Mouse (Mus musculus) naive thymus-derived CD4-positive, alpha-beta T cell, adult 2 months (primary cell): ENCODE measurements around the gene Zic1.

ENCODE experiments used
- DNase-seq: peaks from one replicate; pipeline ENCODE4 v3.0.0-alpha.2; 2011; ENCODE audit warnings: low read depth

The Zic1 gene

GRCm38 (mm10) chr9:91384136-91384500, 18.5 kb upstream of the Zic1 start:
- no peak for DNase-seq

- DNase-seq, result no peak
Measured at GRCm38 (mm10) chr9:91383441-91384135, 18.0 kb upstream of the Zic1 start.

GRCm38 (mm10) chr9:91382471-91383255, 17.1 kb upstream of the Zic1 start:
- no peak for DNase-seq

GRCm38 (mm10) chr9:91382111-91382379, 16.4 kb upstream of the Zic1 start:
- no peak for DNase-seq

GRCm38 (mm10) chr9:91381284-91382110, 15.9 kb upstream of the Zic1 start:
- DNase-seq, result no peak

- DNase-seq, result no peak
Measured at GRCm38 (mm10) chr9:91380458-91380914, 14.9 kb upstream of the Zic1 start.

- no peak for DNase-seq
Measured at GRCm38 (mm10) chr9:91379781-91380457, 14.3 kb upstream of the Zic1 start.

- DNase-seq, result no peak
Measured at GRCm38 (mm10) chr9:91379300-91379635, 13.7 kb upstream of the Zic1 start.

- DNase-seq, result no peak
Measured at GRCm38 (mm10) chr9:91378411-91379299, 13.0 kb upstream of the Zic1 start.

GRCm38 (mm10) chr9:91377873-91378150, 12.2 kb upstream of the Zic1 start:
- no peak for DNase-seq

- DNase-seq, result no peak
Measured at GRCm38 (mm10) chr9:91377036-91377872, 11.6 kb upstream of the Zic1 start.

- no peak for DNase-seq
Measured at GRCm38 (mm10) chr9:91374665-91375064, 9.1 kb upstream of the Zic1 start.

GRCm38 (mm10) chr9:91373811-91374575, 8.4 kb upstream of the Zic1 start:
- no peak for DNase-seq

- DNase-seq, result no peak
Measured at GRCm38 (mm10) chr9:91371608-91372007, 6.0 kb upstream of the Zic1 start.

- no peak for DNase-seq
Measured at GRCm38 (mm10) chr9:91371011-91371410, 5.4 kb upstream of the Zic1 start.

GRCm38 (mm10) chr9:91370191-91370708, 4.6 kb upstream of the Zic1 start:
- no peak for DNase-seq

- no peak for DNase-seq
Measured at GRCm38 (mm10) chr9:91369293-91369991, 3.8 kb upstream of the Zic1 start.

GRCm38 (mm10) chr9:91368946-91369292, 3.3 kb upstream of the Zic1 start:
- DNase-seq, result no peak

GRCm38 (mm10) chr9:91368150-91368549, 2.5 kb upstream of the Zic1 start:
- no peak for DNase-seq
